Mouse (Mus musculus) kidney, embryonic 16.5 days (tissue): ENCODE data around the gene Gucy2c. TPM values are rescaled to one million over a fixed set of nuclear protein-coding genes. Genes with fewer than 3 reads are reported as not detected.

Experiments used
- ATAC-seq: fragments of 200-750 bp; cut with Nextera tagmentation; 2 replicates; pipeline ENCODE4 v1.8.0; 2017; ENCODE audit warnings: moderate TSS enrichment; ENCODE audit not compliant: low FRiP score, low TSS enrichment
- H3K27ac ChIP-seq: fragments of 300-500 bp; sonication (generic); 2 replicates; pipeline ENCODE4 v1.5.1; 2014; ENCODE audit warnings: low read length
- H3K27me3 ChIP-seq: fragments of 300-500 bp; sonication (generic); 2 replicates; pipeline ENCODE4 v1.6.1; 2014; ENCODE audit warnings: low read length, control low read depth, mixed read lengths; ENCODE audit not compliant: insufficient read depth
- H3K36me3 ChIP-seq: fragments of 300-500 bp; sonication (generic); 2 replicates; pipeline ENCODE4 v1.6.1; 2014; ENCODE audit warnings: low read length, control low read depth, mixed read lengths; ENCODE audit not compliant: insufficient read depth
- H3K4me1 ChIP-seq: fragments of 300-500 bp; sonication (generic); 2 replicates; pipeline ENCODE4 v1.6.1; 2014; ENCODE audit warnings: low read length, control low read depth, mixed read lengths; ENCODE audit not compliant: insufficient read depth
- H3K4me2 ChIP-seq: fragments of 300-500 bp; sonication (generic); replicated peaks from 2 replicates; pipeline ENCODE4 v1.6.1; 2014; ENCODE audit warnings: low read depth, low read length
- H3K4me3 ChIP-seq: fragments of 300-500 bp; sonication (generic); 2 replicates; pipeline ENCODE4 v1.5.1; 2014; ENCODE audit warnings: mild to moderate bottlenecking, low read length
- H3K9ac ChIP-seq: fragments of 300-500 bp; sonication (generic); replicated peaks from 2 replicates; pipeline ENCODE4 v1.6.1; 2014; ENCODE audit warnings: low read length
- H3K9me3 ChIP-seq: fragments of 300-500 bp; sonication (generic); 2 replicates; pipeline ENCODE4 v1.6.1; 2016; ENCODE audit warnings: low read length, control low read depth
- WGBS: fragments of 180-500 bp; shearing (Covaris S2); extraction: QIAGEN DNeasy Blood & Tissue Kit; methylation state at CpG from one replicate; pipeline ENCODE4 v1.1.7; 2014; 5-methylcytosine and 5-hydroxymethylcytosine counted together
- polyA plus RNA-seq: library from polyadenylated mRNA; unstranded; fragments of >200 nt; fragmentation: Nextera tagmentation; extraction: Ambion mirVana; gene quantifications from 2 replicates; pipeline ENCODE4 v1.2.1, GENCODE M21; 2015

The Gucy2c gene
- polyA plus RNA-seq, 1 experiment from 2014 or later, result 0.11 TPM

- Histone ChIP-seq H3K27me3 (no peaks in the 10 kb centered on the region), H3K4me1 (0 out of 2 replicates have a peak, but pooled peaks cover 3% of the 10 kb centered on the region), H3K36me3 (no peaks in the 10 kb centered on the region), H3K4me3 (no peak overlapping the region), H3K9ac (no peak overlapping the region), H3K4me2 (0 out of 2 replicates have a peak overlapping the region, but pooled peaks have one; percentile 2), H3K27ac (no peak overlapping the region), H3K9me3 (no peaks in the 10 kb centered on the region)
- ATAC-seq, result no peak
- WGBS, result 36% methylated on average over 5 of the region's 5 CpGs
Measured at GRCm38 (mm10) chr6:136685433-136685832, 96.1 kb downstream of the Gucy2c start.

- no peaks in the 10 kb centered on the region for H3K27me3 ChIP-seq
- H3K4me2 ChIP-seq, result no peak overlapping the region
- H3K9me3 ChIP-seq, result no peaks in the 10 kb centered on the region
- H3K4me3 ChIP-seq, result no peak overlapping the region
- H3K36me3 ChIP-seq, result no peaks in the 10 kb centered on the region
- no peak overlapping the region for H3K27ac ChIP-seq
- 0 out of 2 replicates have a peak, but pooled peaks cover 3% of the 10 kb centered on the region for H3K4me1 ChIP-seq
- H3K9ac ChIP-seq, result no peak overlapping the region
- ATAC-seq, result no peak
- WGBS, result 83% methylated on average over 11 of the region's 11 CpGs
Measured at GRCm38 (mm10) chr6:136683410-136684334, 97.9 kb downstream of the Gucy2c start.

- Histone ChIP-seq H3K4me2 (no peak overlapping the region), H3K4me1 (no peaks in the 10 kb centered on the region), H3K27ac (no peak overlapping the region), H3K9me3 (0 out of 2 replicates have a peak, but pooled peaks cover 2% of the 10 kb centered on the region), H3K4me3 (no peak overlapping the region), H3K27me3 (no peaks in the 10 kb centered on the region), H3K36me3 (no peaks in the 10 kb centered on the region), H3K9ac (no peak overlapping the region)
- WGBS, result 56% methylated on average over 2 of the region's 2 CpGs
- no peak for ATAC-seq
Measured at GRCm38 (mm10) chr6:136679381-136679780, 102.2 kb downstream of the Gucy2c start.

GRCm38 (mm10) chr6:136674935-136675334, 106.6 kb downstream of the Gucy2c start:
- Histone ChIP-seq H3K4me3 (no peak overlapping the region), H3K4me1 (no peaks in the 10 kb centered on the region), H3K9ac (no peak overlapping the region), H3K4me2 (no peak overlapping the region), H3K36me3 (no peaks in the 10 kb centered on the region), H3K27me3 (no peaks in the 10 kb centered on the region), H3K9me3 (peaks cover 5% of the 10 kb centered on the region; the same call in 1 of the 2 replicates), H3K27ac (no peak overlapping the region)
- 92% methylated on average over 6 of the region's 6 CpGs for WGBS
- ATAC-seq, result no peak

GRCm38 (mm10) chr6:136672467-136672866, 109.1 kb downstream of the Gucy2c start:
- Histone ChIP-seq H3K27ac (0 out of 2 replicates have a peak overlapping the region, but pooled peaks have one; percentile 19), H3K4me2 (no peak overlapping the region)
- peak; percentile 71 for ATAC-seq

GRCm38 (mm10) chr6:136669274-136669673, 112.3 kb downstream of the Gucy2c start:
- H3K27me3 ChIP-seq, result no peaks in the 10 kb centered on the region
- H3K4me1 ChIP-seq, result no peaks in the 10 kb centered on the region
- no peak for ATAC-seq
- no peak overlapping the region for H3K27ac ChIP-seq
- WGBS, result 65% methylated on average over 5 of the region's 5 CpGs
- no peak overlapping the region for H3K4me3 ChIP-seq
- H3K9me3 ChIP-seq, result peaks cover 2% of the 10 kb centered on the region; the same call in 1 of the 2 replicates
- no peak overlapping the region for H3K4me2 ChIP-seq
- no peak overlapping the region for H3K9ac ChIP-seq
- H3K36me3 ChIP-seq, result no peaks in the 10 kb centered on the region

More at GRCm38 (mm10) chr6:136672467-136672866, 109.1 kb downstream of the Gucy2c start:
- H3K4me1 ChIP-seq, result no peaks in the 10 kb centered on the region
- 52% methylated on average over 7 of the region's 7 CpGs for WGBS
- H3K27me3 ChIP-seq, result no peaks in the 10 kb centered on the region
- H3K4me3 ChIP-seq, result no peak overlapping the region
- H3K9ac ChIP-seq, result no peak overlapping the region
- H3K36me3 ChIP-seq, result no peaks in the 10 kb centered on the region
- H3K9me3 ChIP-seq, result peaks cover 5% of the 10 kb centered on the region; the same call in 1 of the 2 replicates

GRCm38 (mm10) chr6:136668266-136668986, 113.1 kb downstream of the Gucy2c start:
- no peak for ATAC-seq
- 44% methylated on average over 14 of the region's 14 CpGs for WGBS
- H3K9me3 ChIP-seq, result no peaks in the 10 kb centered on the region; the same call in 1 of the 2 replicates
- no peak overlapping the region for H3K27ac ChIP-seq
- no peaks in the 10 kb centered on the region for H3K36me3 ChIP-seq
- H3K27me3 ChIP-seq, result 0 out of 2 replicates have a peak, but pooled peaks cover 5% of the 10 kb centered on the region
- no peak overlapping the region for H3K4me3 ChIP-seq
- H3K4me1 ChIP-seq, result no peaks in the 10 kb centered on the region
- H3K4me2 ChIP-seq, result no peak overlapping the region
- no peak overlapping the region for H3K9ac ChIP-seq

- Histone ChIP-seq H3K4me2 (peak overlapping the region; percentile 61), H3K36me3 (no peaks in the 10 kb centered on the region), H3K9ac (peak overlapping the region; percentile 65), H3K4me1 (peaks cover 9% of the 10 kb centered on the region), H3K27me3 (peaks cover 24% of the 10 kb centered on the region), H3K9me3 (no peaks in the 10 kb centered on the region), H3K4me3 (peak overlapping the region; percentile 42), H3K27ac (no peak overlapping the region)
- ATAC-seq, result 0 out of 2 replicates have a peak, but pooled peaks have one; percentile 10
- 37% methylated on average over 11 of the region's 11 CpGs for WGBS
Measured at GRCm38 (mm10) chr6:136662063-136662462, 119.5 kb downstream of the Gucy2c start.

GRCm38 (mm10) chr6:136661706-136662016, 119.9 kb downstream of the Gucy2c start, which contains the start of gene Plbd1:
Plbd1 (minus strand) TSS chr6:136661928.
- Histone ChIP-seq H3K4me3 (peak within 1 kb of the TSS; percentile 42), H3K9ac (peak within 1 kb of the TSS; percentile 65), H3K27ac (no peak within 1 kb of the TSS), H3K9me3 (no peaks in the 10 kb centered on the region), H3K4me1 (peaks cover 9% of the 10 kb centered on the region), H3K4me2 (peak within 1 kb of the TSS; percentile 61), H3K27me3 (peaks cover 24% of the 10 kb centered on the region), H3K36me3 (no peaks in the 10 kb centered on the region)
- ATAC-seq, result peak; percentile 66; the same call in 1 of the 2 replicates
- 2% methylated on average over 19 of the region's 19 CpGs for WGBS
